Mouse (Mus musculus) brown adipose tissue, adult 24 weeks (tissue): ENCODE measurements around the gene Trim47. TPM values are rescaled to one million over a fixed set of nuclear protein-coding genes. Genes with fewer than 3 reads are reported as not detected.
A peak's percentile ranks its signal among the peaks of the same experiment; 100 is the strongest.
"Not testable (repeated sequence)": the region's sequence is repeated elsewhere in the genome, so short reads cannot be mapped to it uniquely, and the experiment has no call there.

Experiments used
- H3K27ac ChIP-seq: fragments of 200-500 bp; replicated peaks from 2 replicates; pipeline ENCODE4 v1.5.1; 2012; ENCODE audit warnings: low read depth, mild to moderate bottlenecking, low read length
- H3K4me1 ChIP-seq: fragments of 200-500 bp; 2 replicates; pipeline ENCODE4 v1.6.1; 2012; ENCODE audit warnings: low read length, mixed read lengths; ENCODE audit not compliant: control insufficient read depth, insufficient read depth, insufficient read length
- H3K4me3 ChIP-seq: fragments of 200-500 bp; 2 replicates; pipeline ENCODE4 v1.5.1; 2012; ENCODE audit warnings: low read depth, mild to moderate bottlenecking, low read length, moderate library complexity; ENCODE audit not compliant: insufficient read depth
- polyA plus RNA-seq: library from polyadenylated mRNA; stranded (reverse); fragments of >200 nt; gene quantifications from 2 replicates; pipeline ENCODE4 v1.2.4, GENCODE M21; 2012; ENCODE audit not compliant: missing spikeins, insufficient read depth, insufficient read length

Gene Trim47
- polyA plus RNA-seq, 1 experiment = 4.6 TPM

GRCm38 (mm10) chr11:116106154-116106962 is 20.7 kb downstream of the Trim47 start:
- Histone ChIP-seq H3K27ac (no peak overlapping the region), H3K4me3 (no peak overlapping the region), H3K4me1 (peaks cover 32% of the 10 kb centered on the region)

- peaks cover 41% of the 10 kb centered on the region for H3K4me1 ChIP-seq
- H3K4me3 ChIP-seq = no peak overlapping the region
- no peak overlapping the region for H3K27ac ChIP-seq
Observed at GRCm38 (mm10) chr11:116105065-116105464, 21.9 kb downstream of the Trim47 start.

- Histone ChIP-seq H3K27ac (peak overlapping the region; percentile 81), H3K4me3 (no peak overlapping the region), H3K4me1 (peaks cover 49% of the 10 kb centered on the region)
Observed at GRCm38 (mm10) chr11:116104006-116104646, 22.9 kb downstream of the Trim47 start.

- H3K4me3 ChIP-seq = no peak overlapping the region
- H3K4me1 ChIP-seq = peaks cover 52% of the 10 kb centered on the region
- H3K27ac ChIP-seq = peak overlapping the region; percentile 58
Observed at GRCm38 (mm10) chr11:116103572-116103971, 23.4 kb downstream of the Trim47 start.

GRCm38 (mm10) chr11:116102472-116102871 is 24.5 kb downstream of the Trim47 start:
- Histone ChIP-seq H3K4me1 (peaks cover 45% of the 10 kb centered on the region), H3K27ac (peak overlapping the region; percentile 51), H3K4me3 (no peak overlapping the region)

- H3K27ac ChIP-seq = peak overlapping the region; percentile 51
- H3K4me3 ChIP-seq = no peak overlapping the region
- peaks cover 42% of the 10 kb centered on the region for H3K4me1 ChIP-seq
Observed at GRCm38 (mm10) chr11:116101931-116102381, 25.1 kb downstream of the Trim47 start.

- H3K4me1 ChIP-seq = peaks cover 42% of the 10 kb centered on the region
- H3K4me3 ChIP-seq = no peak overlapping the region
- H3K27ac ChIP-seq = peak overlapping the region; percentile 42
Observed at GRCm38 (mm10) chr11:116100839-116101238, 26.2 kb downstream of the Trim47 start.

- H3K27ac ChIP-seq = peak overlapping the region; percentile 42
Observed at GRCm38 (mm10) chr11:116100385-116100784, 26.6 kb downstream of the Trim47 start.

GRCm38 (mm10) chr11:116099462-116099861 is 27.5 kb downstream of the Trim47 start:
- Histone ChIP-seq H3K4me1 (peaks cover 43% of the 10 kb centered on the region), H3K27ac (peak overlapping the region; percentile 75), H3K4me3 (no peak overlapping the region)

More at GRCm38 (mm10) chr11:116100385-116100784, 26.6 kb downstream of the Trim47 start:
- no peak overlapping the region for H3K4me3 ChIP-seq
- peaks cover 44% of the 10 kb centered on the region for H3K4me1 ChIP-seq

GRCm38 (mm10) chr11:116098711-116099460 is 28.1 kb downstream of the Trim47 start:
- H3K4me3 ChIP-seq = no peak overlapping the region
- H3K4me1 ChIP-seq = peaks cover 42% of the 10 kb centered on the region
- H3K27ac ChIP-seq = peak overlapping the region; percentile 75

GRCm38 (mm10) chr11:116096213-116097108 is 30.5 kb downstream of the Trim47 start:
- Histone ChIP-seq H3K4me3 (no peak overlapping the region), H3K4me1 (peaks cover 31% of the 10 kb centered on the region), H3K27ac (no peak overlapping the region)

- no peak overlapping the region for H3K4me3 ChIP-seq
- peak overlapping the region; percentile 88 for H3K27ac ChIP-seq
- peaks cover 26% of the 10 kb centered on the region for H3K4me1 ChIP-seq
Observed at GRCm38 (mm10) chr11:116095573-116095972, 31.4 kb downstream of the Trim47 start.

GRCm38 (mm10) chr11:116093771-116094565 is 33.0 kb downstream of the Trim47 start:
- Histone ChIP-seq H3K4me1 (peaks cover 12% of the 10 kb centered on the region), H3K27ac (peak overlapping the region; percentile 84), H3K4me3 (no peak overlapping the region)

GRCm38 (mm10) chr11:116092959-116093358 is 34.1 kb downstream of the Trim47 start:
- H3K4me1 ChIP-seq, H3K27ac ChIP-seq, H3K4me3 ChIP-seq: not testable (repeated sequence)
